Mouse (Mus musculus): ENCODE measurements around the gene Dnm3. TPM values are rescaled to one million over a fixed set of nuclear protein-coding genes. Genes with fewer than 3 reads are reported as not detected.

Gene Dnm3
- polyA plus RNA-seq, 1 experiment from 2014 or later: 59.4 TPM

- H3K27ac ChIP-seq (replicated peaks): no peak overlapping the region
- ATAC-seq (ENCODE audit: low FRiP score, low read depth): no peak
- H3K9ac ChIP-seq: no peak overlapping the region
- no peak overlapping the region for H3K4me2 ChIP-seq
- WGBS: 68% methylated on average over 8 of the region's 8 CpGs
- no peaks in the 10 kb centered on the region for H3K27me3 ChIP-seq
- no peak overlapping the region for H3K4me3 ChIP-seq
- H3K9me3 ChIP-seq: no peaks in the 10 kb centered on the region
- peaks cover 6% of the 10 kb centered on the region; the same call in 1 of the 2 replicates for H3K36me3 ChIP-seq
- peaks cover 7% of the 10 kb centered on the region for H3K4me1 ChIP-seq (replicated peaks)
Measured at GRCm38 (mm10) chr1:162009086-162009485, 468.7 kb downstream of the Dnm3 start.

- H3K36me3 ChIP-seq: peaks cover 6% of the 10 kb centered on the region; the same call in 1 of the 2 replicates
- H3K4me2 ChIP-seq: no peak overlapping the region
- H3K27ac ChIP-seq (replicated peaks): no peak overlapping the region
- peaks cover 12% of the 10 kb centered on the region for H3K4me1 ChIP-seq (replicated peaks)
- no peaks in the 10 kb centered on the region for H3K27me3 ChIP-seq
- H3K4me3 ChIP-seq: no peak overlapping the region
- no peaks in the 10 kb centered on the region for H3K9me3 ChIP-seq
- no peak overlapping the region for H3K9ac ChIP-seq
- ATAC-seq (ENCODE audit: low FRiP score, low read depth): no peak
- 51% methylated on average over 8 of the region's 8 CpGs for WGBS
Measured at GRCm38 (mm10) chr1:162008631-162009067, 469.2 kb downstream of the Dnm3 start.

- H3K4me3 ChIP-seq: no peak overlapping the region
- no peak overlapping the region for H3K27ac ChIP-seq (replicated peaks)
- WGBS: 85% methylated on average over 4 of the region's 4 CpGs
- H3K9ac ChIP-seq: no peak overlapping the region
- ATAC-seq (ENCODE audit: low FRiP score, low read depth): no peak
- H3K4me1 ChIP-seq (replicated peaks): peaks cover 14% of the 10 kb centered on the region
- H3K9me3 ChIP-seq: no peaks in the 10 kb centered on the region
- H3K27me3 ChIP-seq: no peaks in the 10 kb centered on the region
- H3K36me3 ChIP-seq: peaks cover 6% of the 10 kb centered on the region; the same call in 1 of the 2 replicates
- H3K4me2 ChIP-seq: no peak overlapping the region
Measured at GRCm38 (mm10) chr1:162008208-162008607, 469.6 kb downstream of the Dnm3 start.

- Histone ChIP-seq H3K36me3 (peaks cover 3% of the 10 kb centered on the region; the same call in 1 of the 2 replicates), H3K4me2 (no peak overlapping the region), H3K27ac (replicated peaks) (no peak overlapping the region), H3K27me3 (no peaks in the 10 kb centered on the region), H3K4me1 (replicated peaks) (peaks cover 17% of the 10 kb centered on the region), H3K9ac (no peak overlapping the region), H3K9me3 (no peaks in the 10 kb centered on the region), H3K4me3 (no peak overlapping the region)
- no peak for ATAC-seq (ENCODE audit: low FRiP score, low read depth)
- WGBS: 84% methylated on average over 9 of the region's 9 CpGs
Measured at GRCm38 (mm10) chr1:162006109-162006508, 471.7 kb downstream of the Dnm3 start.

GRCm38 (mm10) chr1:162004821-162005770 lies 472.7 kb downstream of the Dnm3 start:
- H3K4me2 ChIP-seq: peak overlapping the region; percentile 20; the same call in 1 of the 2 replicates
- H3K4me1 ChIP-seq (replicated peaks): peaks cover 21% of the 10 kb centered on the region
- no peaks in the 10 kb centered on the region for H3K36me3 ChIP-seq
- no peaks in the 10 kb centered on the region for H3K9me3 ChIP-seq
- peak; percentile 46 for ATAC-seq (ENCODE audit: low FRiP score, low read depth)
- H3K9ac ChIP-seq: no peak overlapping the region
- H3K27me3 ChIP-seq: no peaks in the 10 kb centered on the region
- no peak overlapping the region for H3K4me3 ChIP-seq
- 44% methylated on average over 23 of the region's 23 CpGs for WGBS
- peak overlapping the region; percentile 35; the same call in 1 of the 2 replicates for H3K27ac ChIP-seq (replicated peaks)

- Histone ChIP-seq H3K36me3 (no peaks in the 10 kb centered on the region), H3K27ac (replicated peaks) (peak overlapping the region; percentile 35; the same call in 1 of the 2 replicates), H3K4me1 (replicated peaks) (peaks cover 25% of the 10 kb centered on the region), H3K27me3 (no peaks in the 10 kb centered on the region), H3K9me3 (no peaks in the 10 kb centered on the region), H3K9ac (no peak overlapping the region), H3K4me2 (no peak overlapping the region), H3K4me3 (no peak overlapping the region)
- no peak for ATAC-seq (ENCODE audit: low FRiP score, low read depth)
- 35% methylated on average over 7 of the region's 7 CpGs for WGBS
Measured at GRCm38 (mm10) chr1:162004518-162004780, 473.4 kb downstream of the Dnm3 start.

- no peak overlapping the region for H3K27ac ChIP-seq (replicated peaks)
- H3K9me3 ChIP-seq: no peaks in the 10 kb centered on the region
- H3K4me2 ChIP-seq: no peak overlapping the region
- peaks cover 28% of the 10 kb centered on the region for H3K4me1 ChIP-seq (replicated peaks)
- no peaks in the 10 kb centered on the region for H3K36me3 ChIP-seq
- WGBS: 53% methylated on average over 14 of the region's 14 CpGs
- ATAC-seq (ENCODE audit: low FRiP score, low read depth): no peak
- H3K4me3 ChIP-seq: no peak overlapping the region
- no peaks in the 10 kb centered on the region for H3K27me3 ChIP-seq
- H3K9ac ChIP-seq: no peak overlapping the region
Measured at GRCm38 (mm10) chr1:162003729-162004517, 473.9 kb downstream of the Dnm3 start.

GRCm38 (mm10) chr1:162001328-162001727 lies 476.5 kb downstream of the Dnm3 start:
- ATAC-seq (ENCODE audit: low FRiP score, low read depth): no peak
- no peaks in the 10 kb centered on the region for H3K27me3 ChIP-seq
- no peak overlapping the region for H3K27ac ChIP-seq (replicated peaks)
- WGBS: 60% methylated on average over 8 of the region's 8 CpGs
- H3K4me1 ChIP-seq (replicated peaks): peaks cover 28% of the 10 kb centered on the region
- no peaks in the 10 kb centered on the region for H3K36me3 ChIP-seq
- no peak overlapping the region for H3K4me3 ChIP-seq
- no peak overlapping the region for H3K9ac ChIP-seq
- no peaks in the 10 kb centered on the region for H3K9me3 ChIP-seq
- no peak overlapping the region for H3K4me2 ChIP-seq

- H3K9me3 ChIP-seq: no peaks in the 10 kb centered on the region
- 1% methylated on average over 4 of the region's 4 CpGs for WGBS
- H3K27me3 ChIP-seq: no peaks in the 10 kb centered on the region
- ATAC-seq (ENCODE audit: low FRiP score, low read depth): peak; percentile 90
- no peak overlapping the region for H3K4me3 ChIP-seq
- H3K4me1 ChIP-seq (replicated peaks): peaks cover 24% of the 10 kb centered on the region
- H3K9ac ChIP-seq: peak overlapping the region; percentile 10; the same call in 1 of the 2 replicates
- H3K36me3 ChIP-seq: no peaks in the 10 kb centered on the region
- H3K4me2 ChIP-seq: peak overlapping the region; percentile 34; the same call in 1 of the 2 replicates
- H3K27ac ChIP-seq (replicated peaks): peak overlapping the region; percentile 73
Measured at GRCm38 (mm10) chr1:161999882-162000371, 477.9 kb downstream of the Dnm3 start.

- no peak overlapping the region for H3K4me3 ChIP-seq
- no peaks in the 10 kb centered on the region for H3K27me3 ChIP-seq
- no peaks in the 10 kb centered on the region for H3K36me3 ChIP-seq
- peak overlapping the region; percentile 48 for H3K27ac ChIP-seq (replicated peaks)
- no peak overlapping the region for H3K9ac ChIP-seq
- H3K9me3 ChIP-seq: no peaks in the 10 kb centered on the region
- no peak for ATAC-seq (ENCODE audit: low FRiP score, low read depth)
- 50% methylated on average over 5 of the region's 5 CpGs for WGBS
- peaks cover 23% of the 10 kb centered on the region for H3K4me1 ChIP-seq (replicated peaks)
- peak overlapping the region; percentile 34; the same call in 1 of the 2 replicates for H3K4me2 ChIP-seq
Measured at GRCm38 (mm10) chr1:161999338-161999737, 478.5 kb downstream of the Dnm3 start.

- no peak overlapping the region for H3K27ac ChIP-seq (replicated peaks)
- no peaks in the 10 kb centered on the region for H3K9me3 ChIP-seq
- H3K27me3 ChIP-seq: no peaks in the 10 kb centered on the region
- peaks cover 18% of the 10 kb centered on the region for H3K4me1 ChIP-seq (replicated peaks)
- 82% methylated on average over 4 of the region's 4 CpGs for WGBS
- no peaks in the 10 kb centered on the region for H3K36me3 ChIP-seq
- no peak overlapping the region for H3K4me3 ChIP-seq
- no peak overlapping the region for H3K9ac ChIP-seq
- H3K4me2 ChIP-seq: no peak overlapping the region
- ATAC-seq (ENCODE audit: low FRiP score, low read depth): no peak
Measured at GRCm38 (mm10) chr1:161998781-161999180, 479.1 kb downstream of the Dnm3 start.

- Histone ChIP-seq H3K4me1 (replicated peaks) (no peaks in the 10 kb centered on the region), H3K9ac (no peak overlapping the region), H3K27ac (replicated peaks) (no peak overlapping the region), H3K27me3 (no peaks in the 10 kb centered on the region), H3K36me3 (no peaks in the 10 kb centered on the region), H3K4me3 (no peak overlapping the region), H3K9me3 (no peaks in the 10 kb centered on the region), H3K4me2 (no peak overlapping the region)
- 97% methylated on average over 7 of the region's 7 CpGs for WGBS
- no peak for ATAC-seq (ENCODE audit: low FRiP score, low read depth)
Measured at GRCm38 (mm10) chr1:161992389-161992788, 485.4 kb downstream of the Dnm3 start.

Measured in hindbrain, embryonic 15.5 days (tissue).